Mouse (Mus musculus): ENCODE results near the gene Catip. TPM values are rescaled to one million over a fixed set of nuclear protein-coding genes. Genes with fewer than 3 reads are reported as not detected.
A peak's percentile ranks its signal among the peaks of the same experiment; 100 is the strongest.
"Not testable (repeated sequence)": the region's sequence is repeated elsewhere in the genome, so short reads cannot be mapped to it uniquely, and the experiment has no call there.

Catip gene
- 1 to 10 TPM in 1 of 2 experiments, under 1 TPM in 1; 0.82 to 1.5 TPM for total RNA-seq (2021)
- long read RNA-seq, experiment 1, partial matches to known transcripts = 1 of 2 reads
- long read RNA-seq, experiment 1, other reads (novel, unspliced or antisense) = 1 of 2 reads
- long read RNA-seq, experiment 2 = 0 reads

GRCm38 (mm10) chr1:74361812-74362211, at the start of gene Catip:
TSS of gene Catip (plus strand) at chr1:74362108.
- DNase-seq (ENCODE audit: low spot score in 2 of 2) = peak; percentile 74

- DNase-seq (ENCODE audit: low spot score in 2 of 2) = peak; percentile 58 to 77
These were observed 48.7 kb upstream of the Catip start for GRCm38 (mm10) chr1:74313049-74313692.

- no peak for DNase-seq (ENCODE audit: low spot score in 2 of 2)
These were observed 47.1 kb upstream of the Catip start for GRCm38 (mm10) chr1:74314796-74315195.

GRCm38 (mm10) chr1:74316114-74316827, 45.6 kb upstream of the Catip start:
- no peak for DNase-seq (ENCODE audit: low spot score in 2 of 2)

GRCm38 (mm10) chr1:74318711-74319110, 43.2 kb upstream of the Catip start:
- DNase-seq (ENCODE audit: low spot score in 2 of 2) = no peak

- no peak for DNase-seq (ENCODE audit: low spot score in 2 of 2)
These were observed 40.5 kb upstream of the Catip start for GRCm38 (mm10) chr1:74321396-74321795.

GRCm38 (mm10) chr1:74326916-74327315, 35.0 kb upstream of the Catip start:
- not testable (repeated sequence) for DNase-seq (ENCODE audit: low spot score in 2 of 2)

GRCm38 (mm10) chr1:74329899-74330431, 31.9 kb upstream of the Catip start:
- no peak for DNase-seq (ENCODE audit: low spot score in 2 of 2)

GRCm38 (mm10) chr1:74331046-74331681, 30.7 kb upstream of the Catip start:
- DNase-seq (ENCODE audit: low spot score in 2 of 2) = no peak

GRCm38 (mm10) chr1:74332241-74332763, 29.6 kb upstream of the Catip start:
- peak; percentile 96 for DNase-seq (ENCODE audit: low spot score in 2 of 2)

GRCm38 (mm10) chr1:74332930-74333329, 29.0 kb upstream of the Catip start:
- DNase-seq (ENCODE audit: low spot score in 2 of 2) = no peak

- DNase-seq (ENCODE audit: low spot score in 2 of 2) = no peak
These were observed 27.3 kb upstream of the Catip start for GRCm38 (mm10) chr1:74334607-74335006.

GRCm38 (mm10) chr1:74335033-74335432, 26.9 kb upstream of the Catip start:
- no peak for DNase-seq (ENCODE audit: low spot score in 2 of 2)

GRCm38 (mm10) chr1:74335436-74336170, 26.3 kb upstream of the Catip start:
- no peak for DNase-seq (ENCODE audit: low spot score in 2 of 2)

GRCm38 (mm10) chr1:74337241-74337771, 24.6 kb upstream of the Catip start:
- DNase-seq (ENCODE audit: low spot score in 2 of 2) = no peak

- no peak for DNase-seq (ENCODE audit: low spot score in 2 of 2)
These were observed 23.9 kb upstream of the Catip start for GRCm38 (mm10) chr1:74338013-74338412.

- no peak for DNase-seq (ENCODE audit: low spot score in 2 of 2)
These were observed 23.3 kb upstream of the Catip start for GRCm38 (mm10) chr1:74338626-74339025.

- DNase-seq (ENCODE audit: low spot score in 2 of 2) = no peak
These were observed 22.0 kb upstream of the Catip start for GRCm38 (mm10) chr1:74339917-74340316.

GRCm38 (mm10) chr1:74340361-74340764, 21.5 kb upstream of the Catip start:
- DNase-seq (ENCODE audit: low spot score in 2 of 2) = peak; percentile 53 to 57

- not testable (repeated sequence) for DNase-seq (ENCODE audit: low spot score in 2 of 2)
These were observed 20.9 kb upstream of the Catip start for GRCm38 (mm10) chr1:74340992-74341391.

Measured in left cerebral cortex, adult 18-20 months (tissue).